Mouse (Mus musculus) MN1 (cell line): ENCODE data around the gene Gm10639.
"Not testable (repeated sequence)": the region's sequence is repeated elsewhere in the genome, so short reads cannot be mapped to it uniquely, and the experiment has no call there.

ENCODE experiments used
- DNase-seq: peaks from one replicate; pipeline ENCODE4 v3.0.0-alpha.2; 2016; ENCODE audit warnings: low spot score

Gm10639 gene

DNA sequence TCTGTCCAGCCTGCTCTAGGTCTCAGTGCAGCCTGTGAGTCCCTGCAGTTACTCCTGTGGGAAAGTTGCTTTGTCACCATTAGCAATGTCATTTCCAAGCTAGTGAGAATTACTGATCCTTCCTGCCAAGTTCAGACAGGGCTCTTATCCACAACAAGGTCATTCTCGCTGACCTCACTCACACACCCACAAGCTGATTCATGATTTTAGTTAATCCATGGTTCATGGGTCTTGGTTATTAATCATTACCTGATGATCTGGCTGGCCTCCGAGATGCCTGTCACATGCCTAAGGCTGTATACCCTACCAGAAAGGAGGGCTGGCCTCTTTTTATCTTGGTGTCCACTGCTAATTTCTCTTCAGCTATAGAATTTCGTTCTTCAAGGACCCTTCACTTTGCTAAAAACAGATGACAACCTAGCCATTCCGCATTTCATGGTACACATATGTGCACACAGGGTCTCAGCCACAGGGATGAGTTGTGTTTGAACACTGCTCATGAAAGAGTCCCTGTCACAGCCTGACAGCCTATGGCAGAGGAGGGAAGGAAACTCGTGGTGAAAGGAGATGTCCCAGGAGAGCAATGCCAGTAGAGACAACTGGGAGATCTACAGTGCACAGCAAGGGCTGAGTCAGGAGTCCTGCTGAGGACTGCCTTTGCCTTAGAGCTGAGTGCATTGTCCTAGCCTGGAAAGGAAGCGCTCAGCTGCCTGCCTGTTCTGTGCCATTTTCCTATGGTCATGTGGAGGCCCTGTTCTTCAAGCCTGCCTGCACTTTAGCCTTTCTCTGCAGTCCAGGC is 58.7 kb downstream of the Gm10639 start:
- not testable (repeated sequence) for DNase-seq

GRCm38 (mm10) chr9:78349141-78349540 is 59.4 kb downstream of the Gm10639 start:
- not testable (repeated sequence) for DNase-seq

- DNase-seq: not testable (repeated sequence)
Observed at GRCm38 (mm10) chr9:78350007-78350406, 60.3 kb downstream of the Gm10639 start.

GRCm38 (mm10) chr9:78351504-78352220 is 61.9 kb downstream of the Gm10639 start:
- DNase-seq: no peak
